Mouse (Mus musculus) heart, adult 2 months (tissue): ENCODE data around the gene Gm17364. TPM values are rescaled to one million over a fixed set of nuclear protein-coding genes. Genes with fewer than 3 reads are reported as not detected.

ENCODE experiments used
- DNase-seq, 2 experiments: peaks; one replicate each; pipeline ENCODE4 v3.0.0; 2021
- H3K27ac ChIP-seq: fragments of 200-600 bp; 2 replicates; pipeline ENCODE4 v1.8.1; 2022
- H3K27me3 ChIP-seq: fragments of 200-500 bp; 2 replicates; pipeline ENCODE4 v1.6.1; 2012; ENCODE audit warnings: mild to moderate bottlenecking, low read length, inconsistent platforms, mixed read lengths; ENCODE audit not compliant: control insufficient read depth, insufficient read depth
- H3K36me3 ChIP-seq: fragments of 200-500 bp; 2 replicates; pipeline ENCODE4 v1.6.1; 2012; ENCODE audit warnings: low read length, inconsistent platforms; ENCODE audit not compliant: control insufficient read depth, insufficient read depth
- H3K4me1 ChIP-seq: fragments of 200-500 bp; 2 replicates; pipeline ENCODE4 v1.6.1; 2011; ENCODE audit warnings: low read length; ENCODE audit not compliant: control insufficient read depth, insufficient read depth
- H3K4me3 ChIP-seq: fragments of 200-600 bp; 2 replicates; pipeline ENCODE4 v1.8.1; 2022
- H3K79me2 ChIP-seq: fragments of 200-500 bp; replicated peaks from 2 replicates; pipeline ENCODE4 v1.6.1; 2012; ENCODE audit warnings: mild to moderate bottlenecking, inconsistent platforms, low read length, moderate library complexity, mixed read lengths; ENCODE audit not compliant: control insufficient read depth, insufficient read depth
- H3K9ac ChIP-seq: fragments of 200-500 bp; 2 replicates; pipeline ENCODE4 v1.6.1; 2012; ENCODE audit warnings: low read depth, mild to moderate bottlenecking, control low read depth, inconsistent platforms, low read length, mixed read lengths
- CTCF ChIP-seq: fragments of 200-600 bp; IDR thresholded peaks from 2 replicates; pipeline ENCODE4 v1.8.1; 2022; ENCODE audit warnings: antibody characterized with exemption, mild to moderate bottlenecking, moderate library complexity
- EP300 ChIP-seq: fragments of 200-500 bp; IDR thresholded peaks from 2 replicates; pipeline ENCODE4 v1.6.1; 2011; ENCODE audit warnings: low read depth, low read length, control low read depth; ENCODE audit not compliant: insufficient read depth
- POLR2A ChIP-seq: fragments of 200-500 bp; IDR thresholded peaks from 2 replicates; pipeline ENCODE4 v1.6.1; 2011; ENCODE audit warnings: mild to moderate bottlenecking, low read depth, low read length, control low read depth; ENCODE audit not compliant: insufficient read depth
- WGBS: fragments of 180-500 bp; shearing (Covaris S2); methylation state at CpG from one replicate; pipeline ENCODE4 v1.1.7; 2018; 5-methylcytosine and 5-hydroxymethylcytosine counted together
- intact Hi-C: fragments of 180-260 bp; cut with DNase I; formaldehyde crosslinking; loops from one replicate; pipeline ENCODE4 v1.15.1; 2025
- polyA plus RNA-seq: library from polyadenylated mRNA; depleted of rRNA; stranded (reverse); fragments of >200 nt; gene quantifications from 2 replicates; pipeline ENCODE4 v1.2.3, GENCODE M21; 2012
- total RNA-seq, 2 experiments: library from RNA; stranded (reverse); gene quantifications; 2 replicates each; pipeline ENCODE4 v1.2.3; 2021

The Gm17364 gene
- total and polyA plus RNA-seq, 3 experiments = not detected

GRCm38 (mm10) chr13:41298533-41298932 lies 24.8 kb upstream of the Gm17364 start:
- no peaks in the 10 kb centered on the region for H3K27me3 ChIP-seq
- TF ChIP-seq CTCF (peak; percentile 20; the same call in 1 of the 2 replicates), EP300 (no peak)
- no peak overlapping the region for H3K9ac ChIP-seq
- DNase-seq = no peak
- WGBS = 16% methylated on average over 2 of the region's 2 CpGs
- intact Hi-C loops = no loop called here
- H3K4me1 ChIP-seq = peaks cover 3% of the 10 kb centered on the region
- H3K79me2 ChIP-seq = no peaks in the 10 kb centered on the region
- H3K36me3 ChIP-seq = no peaks in the 10 kb centered on the region
- no peak overlapping the region for H3K4me3 ChIP-seq
- H3K27ac ChIP-seq = no peak overlapping the region

GRCm38 (mm10) chr13:41296396-41296795 lies 22.6 kb upstream of the Gm17364 start:
- H3K27ac ChIP-seq = peak overlapping the region; percentile 87
- 47% methylated on average over 10 of the region's 10 CpGs for WGBS
- no peaks in the 10 kb centered on the region for H3K27me3 ChIP-seq
- no peaks in the 10 kb centered on the region for H3K36me3 ChIP-seq
- H3K79me2 ChIP-seq = no peaks in the 10 kb centered on the region
- TF ChIP-seq EP300 (no peak), POLR2A (no peak), CTCF (no peak)
- H3K9ac ChIP-seq = no peak overlapping the region
- intact Hi-C loops = no loop called here
- DNase-seq = no peak
- H3K4me3 ChIP-seq = no peak overlapping the region
- H3K4me1 ChIP-seq = peaks cover 3% of the 10 kb centered on the region

- Histone ChIP-seq H3K9ac (no peak overlapping the region), H3K36me3 (no peaks in the 10 kb centered on the region), H3K27me3 (no peaks in the 10 kb centered on the region), H3K79me2 (no peaks in the 10 kb centered on the region), H3K4me3 (no peak overlapping the region), H3K27ac (peak overlapping the region; percentile 87), H3K4me1 (peaks cover 3% of the 10 kb centered on the region)
- intact Hi-C loops = no loop called here
- TF ChIP-seq CTCF = no peak
- 0 out of 2 replicates have a peak, but pooled peaks have one; percentile 27 for TF ChIP-seq POLR2A
- 0 out of 2 replicates have a peak, but pooled peaks have one; percentile 29 for TF ChIP-seq EP300
- DNase-seq = peak; percentile 41 to 45
- WGBS = 44% methylated on average over 6 of the region's 6 CpGs
Measured at GRCm38 (mm10) chr13:41295886-41296285, 22.1 kb upstream of the Gm17364 start.

GRCm38 (mm10) chr13:41293595-41293994 lies 19.8 kb upstream of the Gm17364 start:
- Histone ChIP-seq H3K79me2 (no peaks in the 10 kb centered on the region), H3K27me3 (no peaks in the 10 kb centered on the region), H3K4me1 (peaks cover 3% of the 10 kb centered on the region), H3K4me3 (no peak overlapping the region), H3K27ac (no peak overlapping the region), H3K9ac (no peak overlapping the region), H3K36me3 (no peaks in the 10 kb centered on the region)
- 78% methylated on average over 5 of the region's 5 CpGs for WGBS
- DNase-seq = no peak
- TF ChIP-seq POLR2A = no peak
- TF ChIP-seq CTCF = no peak
- no peak for TF ChIP-seq EP300
- intact Hi-C loops = no loop called here

- H3K4me1 ChIP-seq = peaks cover 2% of the 10 kb centered on the region
- TF ChIP-seq CTCF (no peak), EP300 (no peak), POLR2A (no peak)
- H3K79me2 ChIP-seq = no peaks in the 10 kb centered on the region
- no peak overlapping the region for H3K9ac ChIP-seq
- 77% methylated on average over 4 of the region's 4 CpGs for WGBS
- H3K4me3 ChIP-seq = no peak overlapping the region
- H3K27me3 ChIP-seq = no peaks in the 10 kb centered on the region
- H3K27ac ChIP-seq = no peak overlapping the region
- DNase-seq = no peak
- H3K36me3 ChIP-seq = no peaks in the 10 kb centered on the region
- intact Hi-C loops = no loop called here
Measured at GRCm38 (mm10) chr13:41291466-41291974, 17.7 kb upstream of the Gm17364 start.

- intact Hi-C loops = no loop called here
- Histone ChIP-seq H3K36me3 (no peaks in the 10 kb centered on the region), H3K4me1 (no peaks in the 10 kb centered on the region; the same call in 1 of the 2 replicates), H3K27me3 (no peaks in the 10 kb centered on the region), H3K9ac (no peak overlapping the region), H3K27ac (no peak overlapping the region), H3K79me2 (no peaks in the 10 kb centered on the region), H3K4me3 (no peak overlapping the region)
- WGBS = 50% methylated on average over 3 of the region's 3 CpGs
- no peak for TF ChIP-seq POLR2A
- TF ChIP-seq CTCF = no peak
- TF ChIP-seq EP300 = no peak
- no peak for DNase-seq
Measured at GRCm38 (mm10) chr13:41286285-41286684, 12.5 kb upstream of the Gm17364 start.
